Mouse (Mus musculus) fibroblast of lung, adult 2 months (primary cell): ENCODE measurements around the gene Mkln1.

Experiments
- DNase-seq: peaks from one replicate; pipeline ENCODE4 v3.0.0-alpha.2; 2011; ENCODE audit warnings: low read depth

The Mkln1 gene

GRCm38 (mm10) chr6:31398431-31399205 is at the start of gene Mkln1:
Mkln1 (plus strand) TSS chr6:31398735.
- peak; percentile 49 for DNase-seq

- DNase-seq, result no peak
These were observed 41.9 kb upstream of the Mkln1 start for GRCm38 (mm10) chr6:31356444-31357191.

GRCm38 (mm10) chr6:31357286-31357685 is 41.2 kb upstream of the Mkln1 start:
- no peak for DNase-seq

- DNase-seq, result no peak
These were observed 35.9 kb upstream of the Mkln1 start for GRCm38 (mm10) chr6:31362617-31363016.

- no peak for DNase-seq
These were observed 34.1 kb upstream of the Mkln1 start for GRCm38 (mm10) chr6:31364399-31364798.

GRCm38 (mm10) chr6:31367947-31368346 is 30.6 kb upstream of the Mkln1 start:
- DNase-seq, result no peak

- DNase-seq, result no peak
These were observed 30.0 kb upstream of the Mkln1 start for GRCm38 (mm10) chr6:31368559-31368958.

GRCm38 (mm10) chr6:31369875-31370274 is 28.7 kb upstream of the Mkln1 start:
- no peak for DNase-seq

GRCm38 (mm10) chr6:31370550-31371061 is 27.9 kb upstream of the Mkln1 start:
- DNase-seq, result no peak

GRCm38 (mm10) chr6:31371140-31371539 is 27.4 kb upstream of the Mkln1 start:
- no peak for DNase-seq

GRCm38 (mm10) chr6:31372620-31373019 is 25.9 kb upstream of the Mkln1 start:
- DNase-seq, result no peak

GRCm38 (mm10) chr6:31373084-31373673 is 25.4 kb upstream of the Mkln1 start:
- DNase-seq, result no peak

GRCm38 (mm10) chr6:31382989-31383388 is 15.5 kb upstream of the Mkln1 start:
- DNase-seq, result no peak

- no peak for DNase-seq
These were observed 13.7 kb upstream of the Mkln1 start for GRCm38 (mm10) chr6:31384794-31385193.

- no peak for DNase-seq
These were observed 13.0 kb upstream of the Mkln1 start for GRCm38 (mm10) chr6:31385281-31386145.

- no peak for DNase-seq
These were observed 8.8 kb upstream of the Mkln1 start for GRCm38 (mm10) chr6:31389716-31390115.

GRCm38 (mm10) chr6:31390243-31390981 is 8.1 kb upstream of the Mkln1 start:
- DNase-seq, result peak; percentile 55

- DNase-seq, result no peak
These were observed 5.7 kb upstream of the Mkln1 start for GRCm38 (mm10) chr6:31392871-31393270.

- no peak for DNase-seq
These were observed 2.4 kb upstream of the Mkln1 start for GRCm38 (mm10) chr6:31396118-31396517.

- no peak for DNase-seq
These were observed 1.2 kb upstream of the Mkln1 start for GRCm38 (mm10) chr6:31397308-31397707.
